Mouse (Mus musculus) urinary bladder, postnatal 4 days (tissue): ENCODE measurements around the gene Slc19a3.
"Not testable (repeated sequence)": the region's sequence is repeated elsewhere in the genome, so short reads cannot be mapped to it uniquely, and the experiment has no call there.

Experiments
- DNase-seq, 2 experiments: peaks; one replicate each; pipeline ENCODE4 v3.0.0; 2021 to 2022; ENCODE audit warnings: low spot score in 2 of 2

Slc19a3 gene

GRCm38 (mm10) chr1:83007471-83007870, 30.8 kb downstream of the Slc19a3 start:
- no peak for DNase-seq

GRCm38 (mm10) chr1:83006218-83007179, 31.7 kb downstream of the Slc19a3 start:
- no peak for DNase-seq

- not testable (repeated sequence) for DNase-seq
These were observed 37.9 kb downstream of the Slc19a3 start, which contains the start of gene Gm47959 for GRCm38 (mm10) chr1:83000306-83000705. Gm47959 (plus strand) TSS chr1:83000548.

- DNase-seq = no peak
These were observed 44.3 kb downstream of the Slc19a3 start for GRCm38 (mm10) chr1:82993947-82994346.

GRCm38 (mm10) chr1:82992093-82992492, 46.2 kb downstream of the Slc19a3 start:
- no peak for DNase-seq

GRCm38 (mm10) chr1:82991596-82991995, 46.7 kb downstream of the Slc19a3 start:
- DNase-seq = no peak

GRCm38 (mm10) chr1:82991062-82991461, 47.2 kb downstream of the Slc19a3 start:
- no peak for DNase-seq

- DNase-seq = no peak
These were observed 50.6 kb downstream of the Slc19a3 start for GRCm38 (mm10) chr1:82987530-82988198.

GRCm38 (mm10) chr1:82986738-82987137, 51.5 kb downstream of the Slc19a3 start:
- no peak for DNase-seq

- no peak for DNase-seq
These were observed 60.4 kb downstream of the Slc19a3 start for GRCm38 (mm10) chr1:82977840-82978239.

GRCm38 (mm10) chr1:82975750-82976149, 62.5 kb downstream of the Slc19a3 start:
- no peak for DNase-seq

GRCm38 (mm10) chr1:82974342-82974741, 63.9 kb downstream of the Slc19a3 start:
- DNase-seq = no peak

- no peak for DNase-seq
These were observed 64.3 kb downstream of the Slc19a3 start for GRCm38 (mm10) chr1:82973901-82974300.

- no peak for DNase-seq
These were observed 65.0 kb downstream of the Slc19a3 start for GRCm38 (mm10) chr1:82973244-82973643.

- no peak for DNase-seq
These were observed 66.2 kb downstream of the Slc19a3 start for GRCm38 (mm10) chr1:82972046-82972445.

- DNase-seq = no peak
These were observed 71.8 kb downstream of the Slc19a3 start for GRCm38 (mm10) chr1:82966413-82966812.
